Mouse (Mus musculus): ENCODE data around the gene Lrp6.

Gene Lrp6

DNA sequence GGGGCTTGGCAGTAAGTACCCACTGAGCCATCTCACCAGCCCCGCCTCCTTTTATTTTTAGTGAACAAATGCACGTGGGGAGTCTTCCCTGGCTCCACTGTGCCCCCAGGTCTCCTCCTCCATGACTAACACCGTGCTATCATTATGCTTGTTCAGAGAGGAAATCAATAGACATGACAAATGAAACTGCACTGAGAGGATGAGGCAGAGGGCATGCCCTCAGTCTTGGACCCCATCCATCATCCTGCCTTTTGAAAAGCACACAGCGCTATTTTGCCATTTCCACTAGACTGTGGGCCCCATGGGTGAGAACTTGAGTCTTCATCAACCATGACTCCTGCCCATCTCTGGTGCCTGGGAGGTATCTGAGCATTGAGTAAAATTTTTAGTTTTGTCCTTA is 135.2 kb downstream of the Lrp6 start:
- DNase-seq, result no peak

GRCm38 (mm10) chr6:134430161-134430799 is 136.5 kb downstream of the Lrp6 start:
- no peak for DNase-seq

- DNase-seq, result no peak
These were observed 138.3 kb downstream of the Lrp6 start for GRCm38 (mm10) chr6:134428455-134428854.

- DNase-seq, result peak in 1 of 2 experiments; percentile 26
These were observed 139.6 kb downstream of the Lrp6 start for GRCm38 (mm10) chr6:134427165-134427564.

GRCm38 (mm10) chr6:134425216-134425717 is 141.5 kb downstream of the Lrp6 start:
- DNase-seq, result peak; percentile 82 to 84

GRCm38 (mm10) chr6:134421921-134422320 is 144.8 kb downstream of the Lrp6 start:
- peak in 1 of 2 experiments; percentile 14 for DNase-seq

GRCm38 (mm10) chr6:134420375-134420774 is 146.4 kb downstream of the Lrp6 start:
- no peak for DNase-seq

DNA sequence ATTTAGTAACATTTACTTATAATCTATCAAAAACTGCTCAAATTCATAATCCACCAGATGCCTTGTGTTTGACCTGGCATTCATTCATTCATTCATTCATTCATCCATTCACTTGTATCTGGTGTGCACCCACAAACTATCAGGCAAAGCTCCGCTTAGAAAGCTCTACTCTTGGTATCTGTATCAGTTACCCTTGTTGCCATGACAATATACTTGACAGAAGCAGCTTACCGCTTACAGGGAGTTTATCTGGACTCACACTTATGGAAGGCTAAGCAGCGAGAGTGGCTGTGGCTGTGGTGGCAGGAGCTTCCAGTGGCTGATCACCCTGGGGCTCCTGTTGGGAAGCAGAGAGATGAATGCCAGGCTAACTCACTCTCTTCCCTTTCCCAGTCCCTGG is 148.9 kb downstream of the Lrp6 start:
- no peak for DNase-seq

- DNase-seq, result no peak
These were observed 150.1 kb downstream of the Lrp6 start for GRCm38 (mm10) chr6:134416556-134417105.

- no peak for DNase-seq
These were observed 152.3 kb downstream of the Lrp6 start for GRCm38 (mm10) chr6:134414532-134414883.

- no peak for DNase-seq
These were observed 152.8 kb downstream of the Lrp6 start for GRCm38 (mm10) chr6:134413706-134414531.

DNA sequence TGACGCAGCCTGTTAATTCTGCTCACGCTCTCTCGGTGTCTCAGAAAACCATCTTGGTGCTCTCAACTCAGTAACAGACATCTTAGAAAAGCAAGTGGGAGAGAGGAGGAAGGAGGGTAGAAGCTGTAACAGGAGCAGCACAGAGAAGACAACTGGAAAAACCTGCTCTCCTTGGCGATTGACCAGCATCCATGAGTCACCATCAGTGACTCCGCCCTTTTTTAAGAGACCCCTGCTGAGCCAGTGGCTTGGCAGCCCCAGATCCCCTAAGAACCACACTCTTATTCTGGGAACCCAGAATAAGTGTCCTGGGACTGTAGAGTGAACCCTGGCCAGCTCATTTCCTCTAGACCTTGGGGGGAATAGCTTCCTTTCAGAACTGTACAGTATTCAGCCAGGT is 159.5 kb downstream of the Lrp6 start:
- DNase-seq, result peak in 1 of 2 experiments; percentile 18

GRCm38 (mm10) chr6:134403684-134404070 is 163.1 kb downstream of the Lrp6 start:
- no peak for DNase-seq

DNA sequence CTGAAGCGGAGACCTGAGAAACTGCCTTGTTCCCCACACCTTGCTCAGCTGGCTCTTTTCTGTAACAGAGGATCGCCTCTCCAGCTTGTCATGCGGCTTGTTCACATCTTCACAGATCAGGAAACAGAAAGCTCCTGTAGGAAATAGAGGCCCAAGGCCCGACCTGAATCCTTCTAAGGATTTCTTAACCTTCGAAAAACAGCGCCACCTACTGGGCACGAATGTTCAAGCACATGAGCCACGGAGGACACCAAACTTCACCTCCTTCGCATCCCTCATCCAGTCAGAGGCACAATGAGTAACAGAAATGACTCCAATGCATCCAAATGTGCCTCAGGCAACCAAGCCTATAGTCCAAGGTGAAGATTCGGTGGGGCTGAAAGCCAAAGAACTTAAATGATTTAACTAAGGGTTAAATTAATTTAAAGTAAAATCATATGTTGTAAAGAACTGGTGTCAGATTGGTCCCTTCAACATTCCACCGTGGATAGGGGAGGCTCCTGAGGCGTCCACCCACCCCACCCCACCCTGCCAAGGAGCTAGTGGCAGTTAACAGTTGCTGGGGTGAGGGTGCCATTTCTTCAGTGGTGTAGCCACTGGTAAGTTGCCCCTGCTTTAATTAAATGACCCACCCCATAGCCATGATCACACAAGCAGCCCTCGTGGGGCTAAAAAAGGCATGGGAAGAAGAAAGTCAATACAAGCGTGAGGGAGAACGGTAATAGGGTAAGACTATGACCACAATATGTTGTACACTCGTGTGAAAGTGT is 163.7 kb downstream of the Lrp6 start:
- DNase-seq, result peak; percentile 59 to 83

All from cerebellum, postnatal 14 days (tissue).